In the genomic region with DNA sequence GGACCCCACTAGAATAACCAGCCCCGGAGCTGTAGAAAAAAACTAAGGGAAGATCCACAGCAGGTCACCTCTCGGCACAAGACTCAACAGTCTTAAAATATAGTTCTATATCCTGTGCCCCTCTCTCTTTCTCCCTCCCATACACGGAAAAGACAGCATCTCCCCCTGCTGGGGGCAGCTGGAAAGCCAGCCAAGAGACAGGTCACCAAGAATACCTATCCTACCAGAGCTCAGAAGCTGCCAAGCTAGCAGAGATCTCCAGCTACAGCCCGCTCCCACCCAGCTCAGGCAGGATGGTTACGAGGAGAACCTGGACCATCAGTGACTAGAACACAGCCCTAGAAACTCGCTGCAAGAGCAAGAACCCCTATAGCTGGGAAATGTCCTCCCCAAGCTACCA, we compare ENCODE assay signal across 8 mouse cellular contexts. TPM values are rescaled to one million over a fixed set of nuclear protein-coding genes. Genes with fewer than 3 reads are reported as not detected.
DNase-seq lines count a peak whose midpoint lies in the region; ATAC-seq and TF ChIP-seq lines count a peak whose summit lies in the region.

No protein-coding gene starts in this region.

- no peaks in the 10 kb centered on the region for H3K27me3 ChIP-seq in limb, embryonic 14.5 days (ENCODE audit: control insufficient read depth, insufficient read depth, low read length)

- H3K4me3 ChIP-seq in embryonic fibroblast, embryonic 13.5 days (ENCODE audit: insufficient read depth, low read length) = no peak overlapping the region
- no peak overlapping the region for H3K4me3 ChIP-seq in limb, embryonic 14.5 days (replicated peaks; ENCODE audit: low read length)

- H3K9me3 ChIP-seq in limb, embryonic 14.5 days (ENCODE audit: control insufficient read depth, low read length) = no peaks in the 10 kb centered on the region

- H3K27ac ChIP-seq in embryonic fibroblast, embryonic 13.5 days (ENCODE audit: insufficient read depth, low read length) = no peak overlapping the region
- H3K27ac ChIP-seq in limb, embryonic 14.5 days (replicated peaks; ENCODE audit: low read depth, low read length) = no peak overlapping the region

- no peak overlapping the region for H3K4me2 ChIP-seq in limb, embryonic 14.5 days (replicated peaks; ENCODE audit: low read depth, low read length, severe bottlenecking)

- DNase-seq in cerebellum, adult 9-10 months = peak; percentile 61
- peak; percentile 62 to 75 for DNase-seq in right cerebral cortex, postnatal 10 days (ENCODE audit: low spot score in 2 of 2)
- DNase-seq in right cerebral cortex, adult 2 months (ENCODE audit: low spot score in 2 of 2) = no peak
- peak; percentile 61 for DNase-seq in limb, embryonic 14.5 days (ENCODE audit: low spot score)
- peak; percentile 65 to 69 for DNase-seq in spleen, postnatal 36 days (ENCODE audit: low spot score in 2 of 2)

- 0 out of 2 replicates have a peak overlapping the region, but pooled peaks have one; percentile 3 for H3K9ac ChIP-seq in limb, embryonic 14.5 days (ENCODE audit: low read depth, low read length, severe bottlenecking)

- peaks cover 26% of the 10 kb centered on the region for H3K4me1 ChIP-seq in embryonic fibroblast, embryonic 13.5 days (ENCODE audit: control insufficient read depth, insufficient read depth, low read length)
- H3K4me1 ChIP-seq in limb, embryonic 14.5 days (ENCODE audit: control insufficient read depth, insufficient read depth, low read length) = peaks cover 48% of the 10 kb centered on the region

- WGBS in limb, embryonic 14.5 days = 33% methylated on average over 6 of the region's 6 CpGs

- TF ChIP-seq POLR2A in embryonic fibroblast, embryonic 13.5 days (IDR thresholded peaks at IDR 0.05; ENCODE audit: low read depth, low read length) = no peak
- no peak for TF ChIP-seq POLR2A in limb, embryonic 14.5 days (IDR thresholded peaks at IDR 0.05; ENCODE audit: borderline replicate concordance, extremely low read depth, insufficient read depth, insufficient read length)

- TF ChIP-seq CTCF in embryonic fibroblast, embryonic 13.5 days (IDR thresholded peaks at IDR 0.05; ENCODE audit: borderline replicate concordance, insufficient read depth, low read length) = peak; percentile 45; the same call in 1 of the 2 replicates

- H3K36me3 ChIP-seq in limb, embryonic 14.5 days (ENCODE audit: control insufficient read depth, insufficient read depth, low read length) = peaks cover 26% of the 10 kb centered on the region

- ATAC-seq in cerebellum, adult (ENCODE audit: insufficient number of reproducible peaks, low FRiP score, low TSS enrichment) = no peak
- ATAC-seq in limb, embryonic 14.5 days (ENCODE audit: low FRiP score, low read depth) = no peak
- no peak for ATAC-seq in frontal cortex, adult (ENCODE audit: low TSS enrichment)

RNA-seq across cellular contexts. Expression of a gene that starts 6.8 kb away (rescaled TPM):
- polyA plus RNA-seq in embryonic fibroblast, embryonic 13.5 days (2011; ENCODE audit: insufficient read length, low read depth, missing spikeins) = 47.8 and 54.9 TPM in 2 replicates
- 86.2 and 149 TPM in 2 replicates for polyA plus RNA-seq in limb, embryonic 14.5 days (2012; rRNA removed)
- 46.7 and 57.4 TPM in 2 replicates for polyA plus RNA-seq in limb, embryonic 14.5 days (2014; fragmentation: Nextera tagmentation; extraction: Ambion mirVana)

RNA-seq across cellular contexts. Expression of a gene that starts 25.5 kb away (rescaled TPM):
- 6.5 and 10.2 TPM in 2 replicates for polyA plus RNA-seq in embryonic fibroblast, embryonic 13.5 days (2011; ENCODE audit: insufficient read length, low read depth, missing spikeins)
- 14.2 and 15.4 TPM in 2 replicates for polyA plus RNA-seq in limb, embryonic 14.5 days (2012; rRNA removed)
- polyA plus RNA-seq in limb, embryonic 14.5 days (2014; fragmentation: Nextera tagmentation; extraction: Ambion mirVana) = 11.8 and 11.9 TPM in 2 replicates

RNA-seq across cellular contexts. Expression of a gene that starts 33.7 kb away (rescaled TPM):
- polyA plus RNA-seq in embryonic fibroblast, embryonic 13.5 days (2011; ENCODE audit: insufficient read length, low read depth, missing spikeins) = 37.9 and 40.0 TPM in 2 replicates
- 42.7 and 60.4 TPM in 2 replicates for polyA plus RNA-seq in limb, embryonic 14.5 days (2012; rRNA removed)
- 27.6 and 33.7 TPM in 2 replicates for polyA plus RNA-seq in limb, embryonic 14.5 days (2014; fragmentation: Nextera tagmentation; extraction: Ambion mirVana)

RNA-seq across cellular contexts. Expression of a gene that starts 38.1 kb away (rescaled TPM):
- 113 and 124 TPM in 2 replicates for polyA plus RNA-seq in embryonic fibroblast, embryonic 13.5 days (2011; ENCODE audit: insufficient read length, low read depth, missing spikeins)
- polyA plus RNA-seq in limb, embryonic 14.5 days (2012; rRNA removed) = 38.5 and 40.0 TPM in 2 replicates
- polyA plus RNA-seq in limb, embryonic 14.5 days (2014; fragmentation: Nextera tagmentation; extraction: Ambion mirVana) = 83.8 and 86.0 TPM in 2 replicates

RNA-seq across cellular contexts. Expression of a gene that starts 45.4 kb away (rescaled TPM):
- polyA plus RNA-seq in embryonic fibroblast, embryonic 13.5 days (2011; ENCODE audit: insufficient read length, low read depth, missing spikeins) = 0.37 and 0.45 TPM in 2 replicates
- polyA plus RNA-seq in limb, embryonic 14.5 days (2012; rRNA removed) = 2.2 and 2.8 TPM in 2 replicates
- 0.25 and 0.48 TPM in 2 replicates for polyA plus RNA-seq in limb, embryonic 14.5 days (2014; fragmentation: Nextera tagmentation; extraction: Ambion mirVana)

Comparison
In these comparisons a context has a peak if more than half of its experiments do, and no peak if none do; other contexts are left out.
1. DNase-seq: peak in cerebellum, adult 9-10 months (single experiment), right cerebral cortex, postnatal 10 days (2 of 2), limb, embryonic 14.5 days (single experiment) and spleen, postnatal 36 days (2 of 2); none in right cerebral cortex, adult 2 months (0 of 2).